In genomic region chr9:21031896-21032351, GRCm38 (mm10) we compare ENCODE assay signal across 1 mouse cellular context.
TF ChIP-seq lines count a peak whose summit lies in the region.

Icam5 (plus strand) TSS chr9:21032073.

TF ChIP-seq in CH12.LX, 34 proteins besides CTCF, POLR2A, EP300 and RAD21 (continued from another document):
- TF ChIP-seq ELF1 (IDR thresholded peaks at IDR 0.05; ENCODE audit: low read depth, low read length): 0 out of 2 replicates have a peak, but pooled peaks have one; percentile 4
